Mouse (Mus musculus) embryo, embryonic 9.5 days (tissue): ENCODE data around the gene Tnip2.

ENCODE experiments used
- DNase-seq: peaks from one replicate; pipeline ENCODE4 v3.0.0-alpha.2; 2017; ENCODE audit errors: extremely low spot score

Tnip2 gene

GRCm38 (mm10) chr5:34461294-34461693 lies 52.5 kb downstream of the Tnip2 start:
- no peak for DNase-seq

- DNase-seq = no peak
Measured at GRCm38 (mm10) chr5:34458994-34459393, 54.8 kb downstream of the Tnip2 start.

- no peak for DNase-seq
Measured at GRCm38 (mm10) chr5:34446207-34446606, 67.6 kb downstream of the Tnip2 start.
